Comparison of ENCODE assay signal across 21 mouse cellular contexts in the genomic region with DNA sequence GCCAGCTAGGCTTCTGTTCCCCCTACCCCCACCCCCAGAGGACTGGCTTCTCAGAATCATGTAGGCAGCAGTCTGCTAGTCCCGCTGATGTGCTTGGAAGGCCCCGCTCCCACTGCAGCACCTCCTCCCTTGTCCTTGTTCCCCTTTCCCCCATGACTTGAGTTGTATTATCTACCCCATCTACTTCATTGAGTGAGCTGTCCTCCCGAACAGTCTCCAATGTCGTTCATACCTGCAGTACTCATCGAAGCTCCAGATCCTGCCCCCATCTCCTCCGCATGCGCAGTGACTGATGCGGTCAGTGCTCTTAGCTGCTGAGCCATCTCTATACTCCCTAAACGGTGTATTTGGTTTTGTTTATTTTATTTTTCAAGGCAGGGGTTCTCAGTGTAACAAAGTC. TPM values are rescaled to one million over a fixed set of nuclear protein-coding genes. Genes with fewer than 3 reads are reported as not detected.
DNase-seq lines count a peak whose midpoint lies in the region; ATAC-seq and TF ChIP-seq lines count a peak whose summit lies in the region.
"Had no signal": no experiment of that assay in that cellular context is flagged by ENCODE, and none has a peak within 500 bp of the region (broad histone marks: within the 10 kb centered on the region; RNA-seq: fewer than 3 reads in every experiment).

No protein-coding gene starts in this region.

- TF ChIP-seq EP300 in heart, adult 2 months (IDR thresholded peaks at IDR 0.05; ENCODE audit: insufficient read depth, low read depth, low read length): no peak
- no peak for TF ChIP-seq EP300 in MEL (IDR thresholded peaks at IDR 0.05; ENCODE audit: low read depth in 1 of 2, low read length in 2 of 2)

- H3K27ac ChIP-seq in heart, embryonic 16.5 days (ENCODE audit: low read length): peak overlapping the region; percentile 8; the same call in 1 of the 2 replicates
- no peak overlapping the region for H3K27ac ChIP-seq in heart, adult 2 months
- 0 out of 2 replicates have a peak overlapping the region, but pooled peaks have one; percentile 8 for H3K27ac ChIP-seq in limb, embryonic 12.5 days
- no peak overlapping the region for H3K27ac ChIP-seq in limb, embryonic 10.5 days
- H3K27ac ChIP-seq in MEL (ENCODE audit: control insufficient read depth, low read depth, low read length): no peak overlapping the region
- H3K27ac ChIP-seq: embryonic facial prominence, embryonic 10.5 days; embryonic facial prominence, embryonic 12.5 days; forebrain, embryonic 13.5 days; forebrain, embryonic 15.5 days had no signal

- ATAC-seq in heart, embryonic 16.5 days (replicated peaks; ENCODE audit: extremely low read depth, insufficient read depth, low FRiP score): no peak
- ATAC-seq in limb, embryonic 12.5 days (ENCODE audit: insufficient number of reproducible peaks, insufficient read depth, low FRiP score, low TSS enrichment, low read depth): no peak
- ATAC-seq: CD4-positive, CD25-positive, alpha-beta regulatory T cell, adult 4 months; forebrain, embryonic 13.5 days; forebrain, embryonic 15.5 days had no signal

- H3K9ac ChIP-seq in heart, embryonic 16.5 days (ENCODE audit: low read length): no peak overlapping the region
- H3K9ac ChIP-seq in heart, adult 2 months (ENCODE audit: low read depth, low read length): no peak overlapping the region
- H3K9ac ChIP-seq in limb, embryonic 12.5 days (replicated peaks): no peak overlapping the region
- no peak overlapping the region for H3K9ac ChIP-seq in MEL (ENCODE audit: control insufficient read depth, low read depth, low read length, poor library complexity, severe bottlenecking)
- H3K9ac ChIP-seq: embryonic facial prominence, embryonic 12.5 days; forebrain, embryonic 13.5 days; forebrain, embryonic 15.5 days had no signal

- no peak overlapping the region for H3K4me2 ChIP-seq in heart, embryonic 16.5 days (ENCODE audit: low read depth, low read length)
- H3K4me2 ChIP-seq in limb, embryonic 12.5 days: no peak overlapping the region
- H3K4me2 ChIP-seq: embryonic facial prominence, embryonic 12.5 days; forebrain, embryonic 13.5 days; forebrain, embryonic 15.5 days had no signal

- H3K27me3 ChIP-seq in heart, embryonic 16.5 days (ENCODE audit: control insufficient read depth, insufficient read depth, low read length): no peaks in the 10 kb centered on the region
- H3K27me3 ChIP-seq in heart, adult 2 months (ENCODE audit: control insufficient read depth, insufficient read depth, low read length): no peaks in the 10 kb centered on the region
- no peaks in the 10 kb centered on the region for H3K27me3 ChIP-seq in limb, embryonic 12.5 days
- no peaks in the 10 kb centered on the region for H3K27me3 ChIP-seq in limb, embryonic 10.5 days (ENCODE audit: low read depth, poor library complexity, severe bottlenecking)
- no peaks in the 10 kb centered on the region for H3K27me3 ChIP-seq in MEL (ENCODE audit: control insufficient read depth in 1 of 2, insufficient read depth in 2 of 2, low read length in 2 of 2)
- H3K27me3 ChIP-seq: CH12.LX; embryonic facial prominence, embryonic 12.5 days; forebrain, embryonic 13.5 days; forebrain, embryonic 15.5 days had no signal

- H3K79me2 ChIP-seq in heart, adult 2 months (replicated peaks; ENCODE audit: control insufficient read depth, insufficient read depth, low read length): no peaks in the 10 kb centered on the region
- no peaks in the 10 kb centered on the region for H3K79me2 ChIP-seq in MEL (ENCODE audit: control insufficient read depth, insufficient read depth, low read length, poor library complexity)

- TF ChIP-seq POLR2A in heart, adult 2 months (IDR thresholded peaks at IDR 0.05; ENCODE audit: insufficient read depth, low read depth, low read length): no peak
- no peak for TF ChIP-seq POLR2A in MEL (IDR thresholded peaks at IDR 0.05; ENCODE audit: control insufficient read depth in 1 of 2, insufficient read depth in 1 of 2, low read depth in 1 of 2, low read length in 2 of 2, poor library complexity in 1 of 2)

- no peak for TF ChIP-seq RAD21 in MEL (IDR thresholded peaks at IDR 0.05; ENCODE audit: low read depth, low read length)

- peaks cover 11% of the 10 kb centered on the region for H3K36me3 ChIP-seq in heart, embryonic 16.5 days (ENCODE audit: control insufficient read depth, insufficient read depth)
- no peaks in the 10 kb centered on the region for H3K36me3 ChIP-seq in heart, adult 2 months (ENCODE audit: control insufficient read depth, insufficient read depth, low read length)
- peaks cover 39% of the 10 kb centered on the region for H3K36me3 ChIP-seq in limb, embryonic 12.5 days
- H3K36me3 ChIP-seq in limb, embryonic 10.5 days: peaks cover 53% of the 10 kb centered on the region
- H3K36me3 ChIP-seq in MEL (ENCODE audit: control insufficient read depth in 1 of 2, insufficient read depth in 2 of 2, low read length in 2 of 2): no peaks in the 10 kb centered on the region; a peak in 1 of 4 replicates

- no peaks in the 10 kb centered on the region for H3K9me3 ChIP-seq in heart, embryonic 16.5 days (replicated peaks; ENCODE audit: control insufficient read depth, low read length)
- H3K9me3 ChIP-seq in limb, embryonic 12.5 days: no peaks in the 10 kb centered on the region
- H3K9me3 ChIP-seq in limb, embryonic 10.5 days (replicated peaks): no peaks in the 10 kb centered on the region
- no peaks in the 10 kb centered on the region for H3K9me3 ChIP-seq in MEL (replicated peaks; ENCODE audit: insufficient read depth, low read length)
- H3K9me3 ChIP-seq: embryonic facial prominence, embryonic 10.5 days; embryonic facial prominence, embryonic 12.5 days; forebrain, embryonic 13.5 days; forebrain, embryonic 15.5 days; G1E had no signal

- intact Hi-C loops in heart, postnatal 25 days (cut with DNase I): no loop called here
- intact Hi-C loops in heart, adult 2 months (cut with DNase I): no loop called here

- WGBS in heart, embryonic 16.5 days: 89% methylated on average over 9 of the region's 9 CpGs
- 91% methylated on average over 9 of the region's 9 CpGs for WGBS in heart, adult 2 months
- 90% methylated on average over 9 of the region's 9 CpGs for WGBS in limb, embryonic 12.5 days
- 93% methylated on average over 9 of the region's 9 CpGs for WGBS in limb, embryonic 10.5 days

- H3K4me1 ChIP-seq in heart, embryonic 16.5 days (ENCODE audit: control insufficient read depth, insufficient read depth, low read length): peaks cover 17% of the 10 kb centered on the region
- peaks cover 10% of the 10 kb centered on the region for H3K4me1 ChIP-seq in heart, adult 2 months (ENCODE audit: control insufficient read depth, insufficient read depth, low read length)
- H3K4me1 ChIP-seq in limb, embryonic 12.5 days (replicated peaks): 0 out of 2 replicates have a peak, but pooled peaks cover 7% of the 10 kb centered on the region
- H3K4me1 ChIP-seq in limb, embryonic 10.5 days: no peaks in the 10 kb centered on the region
- H3K4me1 ChIP-seq in MEL (ENCODE audit: control insufficient read depth in 1 of 2, insufficient read depth in 2 of 2, low read length in 2 of 2): no peaks in the 10 kb centered on the region
- H3K4me1 ChIP-seq: embryonic facial prominence, embryonic 10.5 days; embryonic facial prominence, embryonic 12.5 days; forebrain, embryonic 13.5 days; forebrain, embryonic 15.5 days had no signal

- H3K4me3 ChIP-seq in heart, embryonic 16.5 days (ENCODE audit: low read length): no peak overlapping the region
- no peak overlapping the region for H3K4me3 ChIP-seq in heart, adult 2 months
- H3K4me3 ChIP-seq in limb, embryonic 12.5 days (replicated peaks): no peak overlapping the region
- no peak overlapping the region for H3K4me3 ChIP-seq in limb, embryonic 10.5 days
- no peak overlapping the region for H3K4me3 ChIP-seq in MEL (ENCODE audit: control insufficient read depth in 1 of 2, insufficient read depth in 1 of 2, low read depth in 2 of 2, low read length in 2 of 2)
- H3K4me3 ChIP-seq: embryonic facial prominence, embryonic 10.5 days; embryonic facial prominence, embryonic 12.5 days; forebrain, embryonic 13.5 days; forebrain, embryonic 15.5 days had no signal

- peak; percentile 79 for DNase-seq in heart, adult 11 months
- no peak for DNase-seq in heart, postnatal 25 days (ENCODE audit: low spot score)
- DNase-seq in heart, adult 2 months: no peak
- no peak for DNase-seq in limb, embryonic 10.5 days (ENCODE audit: low spot score)
- DNase-seq in MEL (ENCODE audit: low read depth, low spot score): peak; percentile 25
- no peak for DNase-seq in cerebellum, postnatal 14 days
- DNase-seq: B cell, adult 2 months; cerebellum, adult 11 months; cerebellum, adult 18-20 months; cerebellum, adult 8-10 months; cerebellum, adult 9-11 months; cerebellum, postnatal 25 days had no signal

- TF ChIP-seq CTCF in heart, adult 2 months (IDR thresholded peaks at IDR 0.05): no peak
- no peak for TF ChIP-seq CTCF in MEL (IDR thresholded peaks at IDR 0.05 in 2 of 3, conservative IDR thresholded peaks at IDR 0.05 in 1 of 3; ENCODE audit: control insufficient read depth in 1 of 3, insufficient read depth in 1 of 3, low read depth in 2 of 3, low read length in 3 of 3, poor library complexity in 1 of 3, severe bottlenecking in 1 of 3)

TF ChIP-seq in MEL, 35 proteins besides CTCF, POLR2A, EP300 and RAD21 (continues in another document):
- no peak for TF ChIP-seq MEF2A (IDR thresholded peaks at IDR 0.05; ENCODE audit: extremely low read depth, insufficient replicate concordance, low read depth, low read length, poor library complexity, severe bottlenecking)
- TF ChIP-seq JUND (IDR thresholded peaks at IDR 0.05; ENCODE audit: low read depth, low read length): no peak
- TF ChIP-seq NRF1 (IDR thresholded peaks at IDR 0.05; ENCODE audit: insufficient read depth, low read depth, low read length, poor library complexity, severe bottlenecking): no peak
- no peak for TF ChIP-seq MYC (IDR thresholded peaks at IDR 0.05; ENCODE audit: low read depth, low read length)
- TF ChIP-seq TBP (IDR thresholded peaks at IDR 0.05; ENCODE audit: low read depth, low read length): no peak
- no peak for TF ChIP-seq ZKSCAN1 (IDR thresholded peaks at IDR 0.05; ENCODE audit: low read depth, low read length)
- TF ChIP-seq USF2 (IDR thresholded peaks at IDR 0.05; ENCODE audit: borderline replicate concordance in 1 of 2, insufficient read depth in 1 of 2, low read depth in 1 of 2, low read length in 2 of 2): no peak
- TF ChIP-seq ZNF384 (IDR thresholded peaks at IDR 0.05; ENCODE audit: low read depth, low read length): no peak
- no peak for TF ChIP-seq ZC3H11A (IDR thresholded peaks at IDR 0.05; ENCODE audit: low read depth, low read length)

RNA-seq across cellular contexts. Expression of a gene that starts 17.8 kb away (rescaled TPM):
- total RNA-seq in heart, postnatal 25 days (2021): 100 to 1,000 TPM; 102 to 106 TPM
- 85.5 and 93.8 TPM in 2 replicates for polyA plus RNA-seq in heart, embryonic 16.5 days (2015; fragmentation: Nextera tagmentation; extraction: Ambion mirVana)
- total RNA-seq in heart, adult 2 months (2021): 100 to 1,000 TPM; 105 to 110 TPM
- polyA plus RNA-seq in heart, adult 2 months (2012; rRNA removed): 52.1 and 60.7 TPM in 2 replicates
- polyA plus RNA-seq in limb, embryonic 12.5 days (2016; fragmentation: Nextera tagmentation; extraction: Ambion mirVana): 141 and 147 TPM in 2 replicates
- polyA plus RNA-seq in limb, embryonic 10.5 days (2016; fragmentation: Nextera tagmentation; extraction: Ambion mirVana): 140 and 161 TPM in 2 replicates
- 239 and 264 TPM in 2 replicates for total RNA-seq in MEL (2012; rRNA removed)
- polyA plus RNA-seq in MEL (2012; ENCODE audit: insufficient read depth in 1 of 2, insufficient read length in 2 of 2, low read depth in 1 of 2, low replicate concordance in 2 of 2, missing spikeins in 1 of 2): 100 to 1,000 TPM in 1 of 2 experiments, not detected in 1; 194 TPM

Comparison
In these comparisons a context has a peak if more than half of its experiments do, and no peak if none do; other contexts are left out.
1. DNase-seq: peak in heart, adult 11 months (single experiment) and MEL (single experiment); none in heart, postnatal 25 days (single experiment), heart, adult 2 months (0 of 2), limb, embryonic 10.5 days (single experiment) and cerebellum, postnatal 14 days (0 of 2).
2. H3K27ac ChIP-seq: peak in heart, embryonic 16.5 days (single experiment) and limb, embryonic 12.5 days (single experiment); none in heart, adult 2 months (single experiment), limb, embryonic 10.5 days (single experiment) and MEL (single experiment).